Mouse (Mus musculus) adrenal gland, adult 8-10 months (tissue): ENCODE results near the gene Hcrtr1. TPM values are rescaled to one million over a fixed set of nuclear protein-coding genes. Genes with fewer than 3 reads are reported as not detected.

Source experiments
- DNase-seq: peaks from one replicate; pipeline ENCODE4 v3.0.0; 2022
- total RNA-seq, 4 experiments: library from RNA; stranded (reverse); gene quantifications; 2 replicates each; pipeline ENCODE4 v1.2.4; 2022

Hcrtr1 gene
- total RNA-seq, 4 experiments from 2014 or later, result 0.49 to 1.9 (median 1.3) TPM

- DNase-seq, result no peak
Observed at GRCm38 (mm10) chr4:130167814-130168213, 28.7 kb upstream of the Hcrtr1 start.

- DNase-seq, result no peak
Observed at GRCm38 (mm10) chr4:130167321-130167720, 28.2 kb upstream of the Hcrtr1 start.

GRCm38 (mm10) chr4:130166592-130166991 is 27.4 kb upstream of the Hcrtr1 start:
- no peak for DNase-seq

- DNase-seq, result no peak
Observed at GRCm38 (mm10) chr4:130166061-130166460, 26.9 kb upstream of the Hcrtr1 start.

- no peak for DNase-seq
Observed at GRCm38 (mm10) chr4:130164121-130164520, 25.0 kb upstream of the Hcrtr1 start.

- peak; percentile 80 for DNase-seq
Observed at GRCm38 (mm10) chr4:130163391-130163861, 24.3 kb upstream of the Hcrtr1 start.

- DNase-seq, result no peak
Observed at GRCm38 (mm10) chr4:130161349-130161748, 22.2 kb upstream of the Hcrtr1 start.

GRCm38 (mm10) chr4:130156812-130157371 is 17.7 kb upstream of the Hcrtr1 start:
- no peak for DNase-seq

GRCm38 (mm10) chr4:130154250-130154649 is 15.1 kb upstream of the Hcrtr1 start:
- DNase-seq, result no peak

- no peak for DNase-seq
Observed at GRCm38 (mm10) chr4:130148405-130148804, 9.2 kb upstream of the Hcrtr1 start.

- peak; percentile 82 for DNase-seq
Observed at GRCm38 (mm10) chr4:130141786-130142185, 2.6 kb upstream of the Hcrtr1 start.

- DNase-seq, result no peak
Observed at GRCm38 (mm10) chr4:130140992-130141402, 1.8 kb upstream of the Hcrtr1 start.

- DNase-seq, result peak; percentile 45
Observed at GRCm38 (mm10) chr4:130138441-130139213, 532 bp downstream of the Hcrtr1 start.

- DNase-seq, result no peak
Observed at GRCm38 (mm10) chr4:130133399-130133798, 5.8 kb downstream of the Hcrtr1 start.

GRCm38 (mm10) chr4:130131448-130132105 is 7.6 kb downstream of the Hcrtr1 start:
- DNase-seq, result no peak

- DNase-seq, result peak; percentile 60
Observed at GRCm38 (mm10) chr4:130130641-130131350, 8.4 kb downstream of the Hcrtr1 start.

- no peak for DNase-seq
Observed at GRCm38 (mm10) chr4:130130082-130130481, 9.1 kb downstream of the Hcrtr1 start.

GRCm38 (mm10) chr4:130128907-130129306 is 10.3 kb downstream of the Hcrtr1 start:
- no peak for DNase-seq

GRCm38 (mm10) chr4:130125935-130126334 is 13.2 kb downstream of the Hcrtr1 start:
- DNase-seq, result peak; percentile 72

GRCm38 (mm10) chr4:130125164-130125563 is 14.0 kb downstream of the Hcrtr1 start:
- DNase-seq, result no peak

GRCm38 (mm10) chr4:130124110-130124509 is 15.0 kb downstream of the Hcrtr1 start:
- no peak for DNase-seq

GRCm38 (mm10) chr4:130123020-130123419 is 16.1 kb downstream of the Hcrtr1 start:
- no peak for DNase-seq

GRCm38 (mm10) chr4:130121560-130121959 is 17.6 kb downstream of the Hcrtr1 start:
- DNase-seq, result no peak
